In genomic region chr1:179667450-179667849, GRCm38 (mm10) we compare ENCODE assay signal across 8 mouse cellular contexts. TPM values are rescaled to one million over a fixed set of nuclear protein-coding genes. Genes with fewer than 3 reads are reported as not detected.
DNase-seq lines count a peak whose midpoint lies in the region; ATAC-seq and TF ChIP-seq lines count a peak whose summit lies in the region.

No protein-coding gene starts in this region.

- no peak for TF ChIP-seq CTCF in heart, adult 2 months (IDR thresholded peaks at IDR 0.05)
- TF ChIP-seq CTCF in CH12.LX (conservative IDR thresholded peaks at IDR 0.05 in 1 of 2, IDR thresholded peaks at IDR 0.05 in 1 of 2; ENCODE audit: low read depth in 2 of 2, low read length in 2 of 2) = no peak

- peaks cover 3% of the 10 kb centered on the region; the same call in 1 of the 2 replicates for H3K36me3 ChIP-seq in heart, adult 2 months (ENCODE audit: control insufficient read depth, insufficient read depth, low read length)
- peaks cover 0 to 2% of the 10 kb centered on the region in 2 experiments for H3K36me3 ChIP-seq in CH12.LX (replicated peaks in 1 of 2; ENCODE audit: control insufficient read depth in 1 of 2, insufficient read depth in 1 of 2, low read length in 1 of 2)
- H3K36me3 ChIP-seq in forebrain, embryonic 16.5 days (ENCODE audit: control insufficient read depth, insufficient read depth) = no peaks in the 10 kb centered on the region
- no peaks in the 10 kb centered on the region for H3K36me3 ChIP-seq in liver, embryonic 16.5 days (ENCODE audit: control insufficient read depth, insufficient read depth)

- peak overlapping the region; percentile 70 for H3K9ac ChIP-seq in heart, adult 2 months (ENCODE audit: low read depth, low read length)
- peak overlapping the region; percentile 75 for H3K9ac ChIP-seq in CH12.LX (ENCODE audit: insufficient read depth, low read depth)
- peak overlapping the region; percentile 91 for H3K9ac ChIP-seq in forebrain, embryonic 16.5 days (replicated peaks; ENCODE audit: low read depth, low read length)
- no peak overlapping the region for H3K9ac ChIP-seq in liver, embryonic 16.5 days (ENCODE audit: low read depth, low read length)

- H3K9me3 ChIP-seq in CH12.LX (replicated peaks; ENCODE audit: low read length) = no peaks in the 10 kb centered on the region
- no peaks in the 10 kb centered on the region for H3K9me3 ChIP-seq in forebrain, embryonic 16.5 days (ENCODE audit: control insufficient read depth, low read length)
- H3K9me3 ChIP-seq in liver, embryonic 16.5 days (replicated peaks; ENCODE audit: control insufficient read depth, low read length) = no peaks in the 10 kb centered on the region

- 21% methylated on average over 7 of the region's 7 CpGs for WGBS in heart, adult 2 months
- 5% methylated on average over 7 of the region's 7 CpGs for WGBS in forebrain, embryonic 16.5 days
- 24% methylated on average over 7 of the region's 7 CpGs for WGBS in liver, embryonic 16.5 days (ENCODE audit: insufficient replicate concordance)

- in situ Hi-C loops in CH12.LX (cut with MboI; ENCODE audit: low pct_ligation_motif_present, low pct_unique_long_range_greater_than_20kb, low sequenced_read_pairs) = no loop called here

- H3K27me3 ChIP-seq in heart, adult 2 months (ENCODE audit: control insufficient read depth, insufficient read depth, low read length) = no peaks in the 10 kb centered on the region
- H3K27me3 ChIP-seq in CH12.LX (replicated peaks) = peaks cover 20% of the 10 kb centered on the region
- H3K27me3 ChIP-seq in forebrain, embryonic 16.5 days (replicated peaks; ENCODE audit: control insufficient read depth, insufficient read depth, low read length) = no peaks in the 10 kb centered on the region
- H3K27me3 ChIP-seq in liver, embryonic 16.5 days (ENCODE audit: control insufficient read depth, insufficient read depth, low read depth, low read length) = peaks cover 30% of the 10 kb centered on the region

- dilution Hi-C loops in CH12.LX (cut with MboI; ENCODE audit: extremely low pct_ligation_motif_present, extremely low pct_unique_long_range_greater_than_20kb, low sequenced_read_pairs) = no loop called here

- TF ChIP-seq EP300 in heart, adult 2 months (IDR thresholded peaks at IDR 0.05; ENCODE audit: insufficient read depth, low read depth, low read length) = no peak
- TF ChIP-seq EP300 in CH12.LX (IDR thresholded peaks at IDR 0.05; ENCODE audit: low read length) = no peak

- H3K4me3 ChIP-seq in heart, adult 2 months = peak overlapping the region; percentile 91
- peak overlapping the region; percentile 30 to 81 (median 80) for H3K4me3 ChIP-seq in CH12.LX (replicated peaks in 1 of 3; ENCODE audit: low read depth in 2 of 3, low read length in 2 of 3, poor library complexity in 1 of 3)
- peak overlapping the region; percentile 94 for H3K4me3 ChIP-seq in forebrain, embryonic 16.5 days (replicated peaks; ENCODE audit: low read length)
- peak overlapping the region; percentile 67 for H3K4me3 ChIP-seq in liver, embryonic 16.5 days (ENCODE audit: low read depth, low read length)

- H3K4me2 ChIP-seq in CH12.LX (ENCODE audit: insufficient read depth, low read depth, poor library complexity, severe bottlenecking) = peak overlapping the region; percentile 55
- peak overlapping the region; percentile 84 for H3K4me2 ChIP-seq in forebrain, embryonic 16.5 days (ENCODE audit: low read length)
- peak overlapping the region; percentile 76 for H3K4me2 ChIP-seq in liver, embryonic 16.5 days (ENCODE audit: low read depth, low read length)

- no peak for TF ChIP-seq POLR2A in heart, adult 2 months (IDR thresholded peaks at IDR 0.05; ENCODE audit: insufficient read depth, low read depth, low read length)
- TF ChIP-seq POLR2A in CH12.LX (IDR thresholded peaks at IDR 0.05; ENCODE audit: low read depth, low read length) = no peak

- peak; percentile 27 for ATAC-seq in forebrain, embryonic 16.5 days
- ATAC-seq in liver, embryonic 16.5 days (ENCODE audit: low read depth) = no peak

- no peak for DNase-seq in heart, adult 2 months
- DNase-seq in heart, adult 9 months (ENCODE audit: low spot score in 2 of 2) = no peak
- no peak for DNase-seq in CH12.LX (ENCODE audit: extremely low read depth)
- no peak for DNase-seq in left cerebral cortex, adult 18-20 months (ENCODE audit: low spot score in 2 of 2)
- DNase-seq in cerebellum, adult 11 months = no peak
- DNase-seq in thymus, postnatal 14 days = no peak

- H3K27ac ChIP-seq in heart, adult 2 months = peak overlapping the region; percentile 77
- H3K27ac ChIP-seq in CH12.LX (ENCODE audit: insufficient read depth, low read depth) = no peak overlapping the region
- H3K27ac ChIP-seq in forebrain, embryonic 16.5 days (ENCODE audit: low read length) = no peak overlapping the region; the same call in 1 of the 2 replicates
- no peak overlapping the region for H3K27ac ChIP-seq in liver, embryonic 16.5 days (ENCODE audit: low read length)

- peaks cover 2% of the 10 kb centered on the region for H3K4me1 ChIP-seq in heart, adult 2 months (ENCODE audit: control insufficient read depth, insufficient read depth, low read length)
- peaks cover 2 to 5% of the 10 kb centered on the region in 2 experiments; a peak in 2 of 4 replicates for H3K4me1 ChIP-seq in CH12.LX (ENCODE audit: control insufficient read depth in 1 of 2, insufficient read depth in 2 of 2)
- H3K4me1 ChIP-seq in forebrain, embryonic 16.5 days (replicated peaks; ENCODE audit: control insufficient read depth, insufficient read depth, low read length) = peaks cover 20% of the 10 kb centered on the region
- no peaks in the 10 kb centered on the region; the same call in 1 of the 2 replicates for H3K4me1 ChIP-seq in liver, embryonic 16.5 days (ENCODE audit: control insufficient read depth, low read depth, low read length)

- intact Hi-C loops in heart, adult 2 months (cut with DNase I) = no loop called here

- TF ChIP-seq RAD21 in CH12.LX (IDR thresholded peaks at IDR 0.05; ENCODE audit: low read depth, low read length) = no peak

- no peaks in the 10 kb centered on the region for H3K79me2 ChIP-seq in heart, adult 2 months (replicated peaks; ENCODE audit: control insufficient read depth, insufficient read depth, low read length)
- H3K79me2 ChIP-seq in CH12.LX (replicated peaks; ENCODE audit: control insufficient read depth, extremely low read depth, insufficient read depth, poor library complexity, severe bottlenecking) = no peaks in the 10 kb centered on the region; the same call in 1 of the 2 replicates

TF ChIP-seq in CH12.LX, 34 proteins besides CTCF, POLR2A, EP300 and RAD21:
- no peak for TF ChIP-seq ELF1 (IDR thresholded peaks at IDR 0.05; ENCODE audit: low read depth, low read length)
- TF ChIP-seq GABPA (IDR thresholded peaks at IDR 0.05; ENCODE audit: insufficient replicate concordance, low read depth, low read length) = no peak
- no peak for TF ChIP-seq ZMIZ1 (IDR thresholded peaks at IDR 0.05; ENCODE audit: low read depth, low read length)
- no peak for TF ChIP-seq MAX (IDR thresholded peaks at IDR 0.05; ENCODE audit: low read length)
- TF ChIP-seq CHD2 (IDR thresholded peaks at IDR 0.05; ENCODE audit: low read length) = no peak
- no peak for TF ChIP-seq ZKSCAN1 (IDR thresholded peaks at IDR 0.05; ENCODE audit: borderline replicate concordance, low read depth, low read length)

RNA-seq across cellular contexts. Expression of gene Sccpdh, which starts 0.6 kb away (rescaled TPM):
- total RNA-seq in heart, adult 2 months (2021) = 10 to 100 TPM; 47.9 to 49.4 TPM
- 23.6 and 72.3 TPM in 2 replicates for polyA plus RNA-seq in heart, adult 2 months (2012; rRNA removed)
- total RNA-seq in CH12.LX (2012; rRNA removed) = 16.7 and 22.2 TPM in 2 replicates
- 18.9 and 21.9 TPM in 2 replicates for total RNA-seq in CH12.LX (2014; rRNA removed)
- 9.5 and 10.3 TPM in 2 replicates for polyA plus RNA-seq in CH12.LX (2012; ENCODE audit: insufficient read length, low read depth)
- polyA plus RNA-seq in forebrain, embryonic 16.5 days (2015; fragmentation: Nextera tagmentation; extraction: Ambion mirVana) = 117 and 128 TPM in 2 replicates
- polyA plus RNA-seq in liver, embryonic 16.5 days (2015; fragmentation: Nextera tagmentation; extraction: Ambion mirVana) = 9.4 and 10.0 TPM in 2 replicates
- 10 to 100 TPM; 62.2 to 62.4 TPM for total RNA-seq in left cerebral cortex, adult 18-20 months (2021)
